Mouse (Mus musculus) small intestine, adult 2 months (tissue): ENCODE data around the gene Mpped2.

Experiments used
- CTCF ChIP-seq: fragments of 200-500 bp; IDR thresholded peaks from 2 replicates; pipeline ENCODE4 v1.5.1; 2012; ENCODE audit warnings: low read depth, mild to moderate bottlenecking, control low read depth, inconsistent platforms, low read length, moderate library complexity, mixed read lengths; ENCODE audit not compliant: insufficient replicate concordance, insufficient read length; ENCODE audit errors: extremely low read depth
- POLR2A ChIP-seq: fragments of 200-500 bp; IDR thresholded peaks from 2 replicates; pipeline ENCODE4 v1.6.1; 2012; ENCODE audit warnings: low read depth, mild to moderate bottlenecking, control low read depth, inconsistent platforms, low read length, moderate library complexity

DNA sequence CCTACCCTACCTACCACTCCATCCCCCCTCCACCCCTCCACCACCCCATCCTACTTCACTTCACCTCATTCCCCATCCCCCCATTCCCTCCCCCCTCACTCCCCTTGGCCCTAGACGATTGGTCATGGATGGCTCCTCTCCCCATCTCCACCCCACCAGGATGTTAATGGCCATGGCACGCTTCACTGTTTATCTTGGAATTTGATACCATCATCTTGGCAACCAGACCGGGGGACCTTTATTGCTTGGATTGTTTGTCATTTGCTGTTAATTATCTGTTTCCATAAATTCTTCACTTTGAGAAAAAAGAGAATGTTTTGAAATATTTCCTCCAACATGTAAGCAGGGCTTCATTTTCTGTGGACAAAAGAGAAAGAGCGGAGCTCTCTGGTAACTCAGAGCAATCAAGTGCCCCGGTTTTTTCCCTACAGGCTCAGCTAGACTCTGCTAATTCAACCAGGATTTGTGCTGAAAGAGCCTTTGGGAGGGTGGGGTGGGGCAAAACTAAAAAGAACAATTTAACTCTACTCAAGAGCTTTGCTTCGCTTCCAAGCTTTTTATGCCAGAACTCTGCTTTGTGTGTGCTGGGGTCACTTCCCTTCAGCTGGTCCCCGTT lies 17.9 kb downstream of the Mpped2 start:
- TF ChIP-seq CTCF (no peak), POLR2A (no peak)
